Mouse (Mus musculus) ovary, postnatal 10 days (tissue): ENCODE results near the gene Lpcat1.

ENCODE experiments used
- DNase-seq: peaks from one replicate; pipeline ENCODE4 v3.0.0; 2022; ENCODE audit warnings: low spot score

The Lpcat1 gene

DNA sequence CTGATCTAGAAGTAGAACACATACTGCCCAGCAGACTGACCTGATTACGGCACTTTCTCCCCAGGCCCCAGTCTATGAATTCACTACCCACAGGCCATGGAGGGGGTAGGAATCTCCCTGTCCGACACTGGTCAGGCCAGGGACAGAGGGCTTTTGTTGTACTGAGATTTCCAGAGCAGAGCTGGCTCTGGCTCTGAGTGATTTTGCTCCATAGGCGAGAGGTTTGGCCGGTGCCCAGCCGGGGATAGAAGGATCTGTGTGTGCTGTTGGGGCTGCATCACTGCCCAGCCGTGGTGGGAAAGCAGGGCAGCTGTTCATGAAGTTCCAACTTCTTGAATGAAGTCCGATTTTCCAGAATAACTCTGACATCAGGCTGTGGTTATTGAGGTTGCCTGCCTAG is 20.1 kb upstream of the Lpcat1 start:
- DNase-seq, result no peak

DNA sequence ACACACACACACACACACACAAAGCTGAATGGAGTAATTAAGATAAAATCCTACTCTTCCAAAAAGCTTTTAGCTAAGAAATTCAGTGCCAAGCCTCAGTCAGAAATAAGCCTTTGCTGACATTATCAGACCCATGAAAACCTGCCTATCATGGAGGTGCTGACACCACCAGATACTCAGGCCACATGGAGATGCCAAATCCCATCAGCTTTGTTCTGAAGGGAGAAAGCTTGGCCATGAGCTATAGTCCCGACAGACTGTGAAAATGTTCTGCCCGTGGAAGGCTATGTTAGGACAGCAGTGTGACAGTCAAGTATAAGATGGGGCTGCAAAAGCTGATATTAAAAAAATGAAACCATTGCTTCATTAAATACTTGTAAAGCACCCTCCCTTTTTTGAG is 19.5 kb upstream of the Lpcat1 start:
- no peak for DNase-seq

DNA sequence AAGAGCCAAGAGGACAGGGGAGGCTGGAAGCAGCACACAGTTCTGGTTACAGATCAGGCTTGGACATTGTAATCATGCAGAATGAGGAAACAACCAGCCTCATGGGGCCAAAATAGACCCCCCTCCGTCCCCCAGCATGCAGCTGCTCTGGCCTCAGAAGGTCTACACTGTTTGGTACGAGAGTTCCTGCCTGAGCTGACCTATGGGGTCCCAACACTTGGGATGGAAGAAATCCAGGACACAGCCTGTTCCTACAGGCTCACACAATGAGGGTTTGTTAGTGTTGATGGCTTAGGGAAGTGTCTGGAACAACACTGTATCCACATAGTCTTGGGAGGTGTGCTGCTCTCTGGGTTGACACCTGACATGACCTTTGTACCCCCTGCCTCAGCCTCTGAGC is 18.8 kb upstream of the Lpcat1 start:
- no peak for DNase-seq

DNA sequence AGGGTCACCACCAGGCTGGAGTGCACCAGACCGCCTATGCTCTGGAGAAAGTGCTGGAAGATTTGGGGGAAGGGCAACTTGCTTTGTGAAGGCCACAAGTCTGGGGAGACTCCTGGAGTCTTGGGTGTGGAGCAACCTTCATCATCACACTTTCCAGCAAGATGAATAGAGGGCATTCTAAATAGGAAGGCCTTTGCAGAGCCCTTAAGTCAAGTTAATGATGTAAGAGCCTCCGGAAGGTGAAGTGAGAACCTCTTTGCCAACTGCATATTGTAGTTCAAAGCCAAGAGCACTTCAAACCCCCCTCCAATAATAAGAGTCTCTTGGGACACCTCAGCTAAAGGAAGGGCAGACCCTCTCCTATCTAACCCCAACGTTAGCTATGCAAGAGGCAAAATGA is 18.3 kb upstream of the Lpcat1 start:
- DNase-seq, result no peak

DNA sequence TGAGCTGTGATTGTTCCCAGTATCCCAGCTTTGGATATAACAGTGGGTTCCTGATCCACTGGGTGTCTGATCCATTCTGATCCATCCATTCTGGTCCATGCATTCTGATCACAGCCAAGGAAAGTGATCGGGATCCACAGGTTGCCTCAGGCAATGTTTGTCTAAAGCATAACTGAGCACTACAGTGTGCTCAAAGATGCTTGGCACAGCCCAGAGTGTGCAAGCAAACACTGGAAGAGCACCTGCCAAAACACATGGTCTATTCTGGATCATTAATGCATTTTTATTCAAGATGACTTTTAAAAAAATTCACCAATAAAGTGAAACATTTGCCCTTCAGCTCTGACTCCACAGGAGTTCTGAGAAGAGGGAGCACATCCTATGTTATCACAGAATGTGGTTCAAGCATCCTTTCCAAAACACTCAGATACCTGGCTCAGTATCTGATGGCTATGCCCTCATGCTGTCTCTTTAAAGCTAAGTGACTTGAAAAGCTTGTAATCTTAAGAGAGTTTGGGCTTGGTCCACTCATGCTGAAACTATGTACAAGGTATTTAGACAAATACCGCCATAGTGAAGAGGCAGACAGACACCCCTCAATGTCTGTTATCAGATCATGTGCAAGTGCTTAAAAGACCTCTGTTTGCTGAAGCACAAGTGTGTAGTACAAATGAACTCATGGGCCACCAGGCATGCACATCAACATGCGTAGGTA is 13.3 kb upstream of the Lpcat1 start:
- no peak for DNase-seq

DNA sequence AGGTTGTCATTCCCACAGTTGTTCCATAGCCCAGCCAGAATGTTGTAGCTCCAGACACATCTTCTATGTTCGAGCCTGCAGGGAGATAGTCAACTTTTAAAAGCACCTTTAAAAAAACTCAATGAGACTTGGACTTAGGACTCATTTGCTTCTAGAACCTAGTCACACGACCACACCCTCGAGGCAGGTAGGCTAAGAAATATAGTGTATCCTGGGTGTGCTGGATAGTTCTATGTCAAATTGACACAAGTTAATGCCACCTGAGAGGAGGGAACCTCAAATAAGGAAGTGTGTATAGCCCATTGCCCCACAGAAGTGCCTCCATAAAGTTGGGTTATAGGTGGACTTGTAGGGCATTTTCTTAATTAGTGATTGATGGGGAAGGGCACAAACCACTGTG is 11.7 kb upstream of the Lpcat1 start:
- DNase-seq, result no peak

DNA sequence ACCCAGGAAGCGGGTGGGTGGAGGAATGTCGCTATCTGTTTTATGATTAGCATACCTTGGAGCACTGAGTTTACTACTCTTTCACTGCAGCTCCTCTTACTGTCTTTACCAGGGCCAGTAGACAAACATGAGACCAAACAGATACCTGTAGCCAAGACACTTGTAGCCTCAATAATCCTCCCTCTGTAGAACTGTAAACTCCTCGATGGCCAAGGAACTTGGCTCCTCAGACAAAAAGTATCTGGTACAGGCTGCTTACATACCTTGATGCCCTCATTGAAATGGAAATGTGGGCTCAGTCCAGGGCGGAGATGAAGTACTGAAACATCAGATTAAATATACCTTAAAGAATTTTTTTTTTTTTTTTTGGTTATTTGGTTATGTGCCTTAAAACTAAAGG is 9.7 kb upstream of the Lpcat1 start:
- DNase-seq, result no peak

DNA sequence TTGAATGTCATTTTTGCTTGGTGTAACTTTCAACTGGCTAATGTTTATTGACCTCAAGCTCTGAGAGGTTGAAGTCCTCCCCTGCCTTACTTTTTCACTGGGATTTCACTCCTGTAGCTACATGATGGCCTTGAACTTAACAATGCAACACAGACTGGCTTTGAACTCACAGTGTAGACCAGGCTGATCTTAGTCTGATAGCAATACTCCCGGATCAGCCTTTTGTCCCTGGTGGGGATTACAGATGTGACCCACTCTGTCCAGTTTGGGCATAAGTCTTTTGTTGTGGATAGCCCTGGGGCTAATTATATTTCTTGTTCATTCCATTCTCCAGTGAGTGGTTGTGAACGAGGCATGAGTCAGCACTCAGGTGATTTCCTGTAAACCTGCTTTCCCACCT is 9.3 kb upstream of the Lpcat1 start:
- DNase-seq, result no peak

DNA sequence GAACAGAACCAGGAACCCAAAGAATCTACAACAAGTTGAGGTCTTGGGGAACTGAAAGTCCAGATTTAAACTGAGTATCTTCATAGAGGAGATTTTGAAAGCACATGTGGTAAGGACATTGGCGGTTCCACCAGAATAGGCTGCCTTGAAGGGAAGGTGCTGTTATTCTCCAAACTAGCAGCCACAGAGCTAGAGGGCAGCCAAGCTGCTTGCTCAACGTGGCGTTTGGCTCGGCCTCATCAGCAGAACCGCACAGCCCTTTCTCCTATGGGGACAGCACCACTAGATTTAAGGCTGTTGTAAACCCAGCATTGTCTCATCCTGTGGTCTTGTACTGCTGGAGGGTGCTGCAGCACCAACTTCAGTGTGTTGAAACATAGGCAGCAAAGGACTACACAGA is 8.3 kb upstream of the Lpcat1 start:
- no peak for DNase-seq

DNA sequence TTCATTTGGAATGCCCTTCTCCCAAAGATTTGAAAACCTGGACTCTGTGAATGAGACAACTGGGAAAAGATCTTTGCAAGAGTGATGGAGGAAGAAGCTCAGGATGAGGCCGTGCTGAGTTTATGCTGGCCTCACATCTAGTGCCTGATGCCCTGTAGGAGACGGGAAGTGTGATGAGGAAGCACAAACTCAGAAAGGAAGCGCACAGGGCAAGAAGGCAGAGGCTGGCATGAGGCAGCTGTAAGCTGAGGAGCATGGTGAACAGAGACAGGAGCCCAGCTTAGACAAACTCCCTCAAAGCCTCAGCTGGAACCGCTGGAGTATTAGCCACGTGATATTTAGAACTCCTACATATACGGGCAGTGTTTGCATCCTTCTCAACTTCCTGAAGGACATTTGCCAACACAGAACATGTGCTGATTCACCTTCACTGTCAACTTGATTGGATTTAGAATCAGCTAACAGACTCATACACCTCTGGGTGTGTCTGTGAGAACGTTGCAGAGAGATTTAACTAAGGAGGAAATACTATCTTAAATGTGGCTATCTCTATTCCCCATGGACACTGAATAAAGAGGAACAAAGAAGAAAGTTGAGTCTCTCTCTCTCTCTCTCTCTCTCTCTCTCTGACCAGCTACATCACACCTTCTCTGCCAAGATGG is 7.7 kb upstream of the Lpcat1 start:
- DNase-seq, result no peak

DNA sequence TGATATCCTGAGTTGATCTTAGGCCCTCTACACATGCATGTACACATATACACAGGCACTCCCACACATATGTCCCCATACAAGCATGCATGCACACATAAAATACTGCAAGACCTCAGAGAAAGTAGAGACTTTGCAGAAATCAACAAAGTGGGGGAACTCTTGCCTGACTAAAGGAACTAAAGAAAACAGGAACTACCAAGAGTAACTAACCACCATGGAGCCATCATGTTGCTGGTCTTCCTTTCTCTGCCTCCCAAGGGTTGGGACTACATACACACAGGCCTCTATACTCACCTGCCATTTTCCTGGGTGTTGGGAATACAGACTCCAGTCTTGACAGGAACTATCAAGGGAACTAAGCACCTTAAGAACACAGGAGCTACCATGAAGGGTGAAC is 5.4 kb upstream of the Lpcat1 start:
- no peak for DNase-seq

DNA sequence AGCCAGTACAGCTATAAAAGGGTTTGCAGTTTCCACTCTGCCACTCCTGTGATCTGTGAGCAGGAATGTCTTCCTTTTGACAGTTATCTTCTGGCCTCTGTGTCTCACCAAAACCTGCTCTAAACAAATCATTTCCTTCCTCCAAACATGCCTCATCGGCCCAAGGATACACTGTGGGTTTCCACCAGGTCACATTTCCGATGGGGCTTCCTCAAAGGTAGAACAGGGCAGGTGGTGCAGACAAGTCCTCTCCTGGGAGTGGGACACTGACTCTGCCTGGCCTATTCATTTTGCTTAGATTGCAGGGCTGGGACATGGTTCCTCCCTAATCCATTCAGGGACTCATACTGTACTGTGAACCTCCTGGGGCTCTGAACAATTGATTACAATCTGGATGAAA is 1.8 kb upstream of the Lpcat1 start:
- no peak for DNase-seq

DNA sequence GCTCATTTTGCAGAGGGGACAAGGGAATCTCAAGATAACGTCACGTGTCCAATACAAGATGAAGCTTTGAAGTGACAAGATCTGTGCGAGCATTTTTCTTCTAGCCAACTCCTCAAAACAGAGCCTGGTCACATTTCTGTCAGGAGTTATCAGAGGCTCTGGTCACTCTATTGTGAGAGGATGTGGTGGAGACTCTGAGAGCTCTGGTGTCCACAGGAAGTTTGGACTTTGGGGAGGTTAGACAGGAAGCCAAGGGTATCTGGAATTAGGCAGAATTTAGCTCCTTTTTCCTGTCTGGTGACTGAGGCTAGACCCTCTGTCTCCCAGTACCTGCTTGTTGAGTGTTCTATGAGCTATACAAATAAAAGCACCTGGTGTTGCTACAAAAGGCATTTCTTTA is 586 bp upstream of the Lpcat1 start:
- no peak for DNase-seq

DNA sequence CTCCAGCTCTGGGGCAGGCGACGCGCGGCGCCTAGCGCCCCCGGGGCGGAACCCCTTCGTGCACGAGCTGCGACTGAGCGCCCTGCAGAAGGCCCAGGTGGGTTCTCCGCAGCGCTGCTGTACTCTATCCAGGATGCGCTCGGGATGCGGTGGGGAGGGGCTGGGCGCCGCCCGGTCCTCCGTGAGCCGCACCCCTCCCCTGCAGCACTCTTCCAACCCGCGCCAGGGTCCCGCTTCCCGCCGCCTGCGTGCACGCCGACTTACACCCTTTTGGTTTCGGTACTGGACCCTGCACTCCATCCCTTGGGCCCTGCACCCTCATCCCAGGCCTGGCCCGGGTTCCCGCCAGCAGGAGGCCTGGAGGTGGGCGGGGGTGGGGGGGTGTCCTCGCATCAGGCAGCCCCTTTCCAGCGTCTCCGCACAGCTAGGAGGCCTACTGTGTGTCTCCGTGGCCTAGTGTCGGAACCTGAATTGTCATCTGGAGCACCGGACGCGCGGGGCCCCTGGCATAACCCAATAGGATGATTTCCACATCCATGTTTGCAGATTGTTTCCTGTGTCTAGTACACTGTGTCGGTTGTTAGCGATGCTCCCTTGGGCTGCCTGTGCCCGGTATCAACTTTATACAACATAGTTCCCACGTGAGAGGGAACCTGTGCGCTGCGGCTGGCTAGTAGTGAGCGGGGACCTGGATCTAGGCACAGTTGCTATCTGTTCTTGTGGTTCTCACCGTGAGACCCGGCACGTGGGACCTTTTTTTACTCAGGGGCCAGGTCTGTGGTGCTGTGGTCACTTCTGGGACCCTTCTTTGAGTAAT is 632 bp downstream of the Lpcat1 start:
- DNase-seq, result peak; percentile 7

DNA sequence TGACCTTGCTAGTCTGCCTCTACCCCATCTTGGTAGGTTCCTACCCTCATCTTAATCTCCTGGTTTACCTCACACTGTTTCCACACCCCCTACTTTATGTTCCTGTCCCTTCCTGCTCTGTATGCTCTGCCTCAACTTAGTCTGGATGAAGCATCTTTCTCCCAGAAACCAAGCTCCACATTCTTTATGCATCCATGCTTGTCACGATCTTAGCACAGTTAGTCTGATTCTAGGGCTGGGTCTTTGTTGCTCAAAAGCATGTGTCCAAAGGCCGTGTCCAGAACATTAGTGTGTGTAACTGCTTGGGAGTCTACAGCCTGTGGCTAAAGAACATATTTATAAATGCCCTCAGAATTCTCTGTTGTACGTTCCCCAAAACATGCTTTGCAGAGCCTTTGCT is 1.8 kb downstream of the Lpcat1 start:
- DNase-seq, result no peak

DNA sequence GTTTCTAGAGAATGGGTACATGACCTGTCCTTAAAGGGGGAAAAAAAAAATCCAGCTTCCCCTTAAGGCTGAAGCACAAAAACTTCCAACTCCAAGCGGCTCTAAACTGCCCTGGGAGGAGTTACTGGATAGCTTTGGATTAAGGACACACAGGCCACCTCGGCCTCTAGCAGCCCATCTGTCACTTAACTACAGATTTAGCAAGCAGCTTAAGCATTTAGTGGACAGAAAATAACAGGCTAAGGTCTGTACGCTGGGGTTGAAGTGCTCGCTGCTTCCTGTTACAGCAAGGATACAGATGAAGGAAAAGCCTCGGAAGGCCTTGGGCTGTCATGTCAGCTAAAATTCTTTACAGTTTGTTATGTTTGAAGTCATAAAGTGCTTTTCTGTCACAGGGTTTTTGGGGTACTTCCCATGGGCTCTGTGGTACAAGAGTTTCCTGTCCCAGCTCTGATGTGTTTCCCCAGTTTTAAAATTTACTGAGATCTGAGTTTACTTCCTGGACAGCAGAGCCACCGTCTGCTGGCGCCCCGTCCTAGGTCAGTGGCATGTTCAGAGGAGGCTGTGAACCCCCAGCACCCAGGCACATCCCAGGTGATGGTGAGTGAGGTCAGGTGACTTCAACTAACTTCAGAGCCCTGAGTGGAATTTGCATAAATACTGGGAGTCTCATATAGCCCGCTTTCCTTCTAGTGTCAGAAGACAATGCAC is 2.4 kb downstream of the Lpcat1 start:
- DNase-seq, result no peak

DNA sequence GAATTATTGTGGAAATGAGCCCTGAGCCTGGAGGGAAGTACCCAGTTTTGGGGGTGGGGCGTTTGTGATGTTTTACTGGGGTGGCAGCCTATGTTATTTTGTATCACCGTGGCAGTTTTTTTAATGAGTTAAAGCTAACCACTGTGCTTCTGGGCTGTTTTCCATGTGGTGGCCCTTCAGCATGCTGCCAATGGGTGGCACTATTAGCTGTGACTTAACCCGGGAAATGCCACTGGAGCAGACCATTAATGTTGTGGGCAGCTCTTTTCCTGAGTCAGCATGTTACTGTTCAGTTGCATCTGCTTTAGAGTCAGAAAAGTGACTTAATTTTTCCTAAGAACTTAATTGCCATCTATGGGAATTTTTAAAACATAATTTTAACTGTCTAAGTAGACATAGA is 5.5 kb downstream of the Lpcat1 start:
- no peak for DNase-seq

DNA sequence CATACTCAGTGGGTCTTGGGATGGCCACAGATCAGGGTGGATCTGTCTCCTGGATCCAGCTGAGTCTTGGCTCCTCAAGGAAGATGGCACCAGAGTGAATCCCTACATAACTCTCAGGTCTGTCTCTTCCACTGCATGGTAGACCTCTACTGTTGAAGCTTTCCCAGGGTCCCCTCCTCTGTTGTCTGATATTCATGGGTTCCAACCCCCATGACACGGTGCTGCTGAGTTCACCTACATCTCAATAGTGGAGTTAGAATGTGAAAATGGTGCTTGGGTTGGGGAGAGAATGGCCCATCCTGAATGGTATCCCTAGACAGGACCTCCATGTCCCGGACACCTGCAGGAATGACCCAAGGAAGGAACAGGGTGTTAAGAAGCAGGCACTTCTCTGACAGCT is 6.7 kb downstream of the Lpcat1 start:
- DNase-seq, result no peak

DNA sequence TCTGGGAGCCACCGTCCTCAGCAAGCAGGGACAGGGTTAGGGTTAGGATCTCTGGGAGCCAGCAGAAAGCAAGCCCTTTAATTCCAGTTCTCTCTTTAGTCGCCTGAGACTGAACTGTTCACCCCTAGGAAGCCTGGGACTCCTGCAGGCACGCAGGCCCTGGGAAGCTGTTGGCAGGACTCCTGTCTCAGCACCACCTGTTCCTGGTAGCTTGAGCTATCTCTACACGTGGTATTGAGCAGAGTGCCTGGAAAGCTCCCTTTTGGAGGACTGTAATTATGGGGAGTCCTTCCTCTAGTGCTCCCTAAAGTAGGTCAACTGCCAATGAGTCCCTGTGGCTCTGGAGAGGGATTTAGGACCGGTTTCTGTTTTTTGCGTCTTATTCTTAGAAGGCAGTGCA is 7.2 kb downstream of the Lpcat1 start:
- DNase-seq, result no peak

DNA sequence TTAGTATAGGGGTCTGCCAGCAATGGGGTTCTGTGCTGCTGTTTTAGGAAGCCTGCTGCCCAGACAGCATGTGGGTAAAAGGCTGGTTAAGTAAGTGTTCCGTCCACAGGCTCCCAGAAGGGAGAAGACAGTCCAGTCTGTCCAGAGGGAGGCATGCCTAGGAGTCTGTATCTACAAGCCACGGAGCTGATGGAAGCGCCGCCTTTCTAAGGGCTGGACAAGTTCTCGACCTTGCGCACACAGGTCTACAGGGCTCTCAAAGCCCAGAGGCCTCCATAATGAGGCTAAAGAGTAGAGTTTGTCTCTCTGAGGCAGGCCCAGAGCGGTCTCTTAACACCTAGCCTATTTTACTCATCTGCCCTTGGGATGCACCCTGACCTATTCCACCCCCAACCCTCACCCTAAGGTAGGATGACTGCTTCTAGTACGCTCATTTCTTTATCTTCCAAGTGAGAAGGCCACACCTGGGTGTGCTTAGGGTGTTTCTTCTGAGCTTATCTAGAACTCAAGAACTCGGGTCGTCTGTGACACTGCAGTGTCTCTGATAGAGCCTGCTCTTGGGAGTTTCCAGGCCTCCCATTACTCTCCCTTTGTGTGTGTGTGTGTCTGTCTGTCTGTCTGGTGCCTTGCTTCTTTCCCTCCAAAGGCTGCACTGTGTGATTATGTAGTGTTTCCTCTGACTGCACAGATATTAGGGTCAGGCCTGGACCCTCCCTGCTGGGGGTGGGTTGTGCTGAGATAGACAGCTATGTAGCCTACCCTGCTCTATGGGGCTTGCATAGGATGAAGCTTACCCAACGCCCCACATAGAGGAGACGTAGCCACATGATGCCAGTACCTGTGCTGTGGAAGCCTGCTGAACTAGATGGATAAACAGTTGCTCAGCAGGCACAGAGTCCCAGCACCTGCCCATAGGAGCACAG is 8.3 kb downstream of the Lpcat1 start:
- DNase-seq, result no peak

DNA sequence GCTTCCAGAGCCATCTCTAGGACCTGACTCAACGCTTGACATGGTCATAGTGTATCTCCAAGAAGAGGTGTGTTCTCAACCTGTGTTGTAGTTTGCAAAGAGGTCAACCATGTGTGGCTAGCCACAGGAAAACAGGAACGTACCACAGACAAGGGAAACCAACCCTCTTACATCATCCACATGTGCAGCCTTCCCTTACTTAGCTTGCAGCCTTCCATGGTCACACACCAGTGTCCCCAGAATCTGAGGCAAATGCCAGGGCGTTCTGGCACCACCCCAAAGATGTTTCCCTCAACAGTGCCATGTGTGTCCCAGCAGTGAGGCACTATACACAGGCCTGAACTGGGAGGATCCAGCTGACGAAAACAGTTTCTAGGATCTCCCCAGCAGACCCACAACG is 9.3 kb downstream of the Lpcat1 start:
- DNase-seq, result no peak

DNA sequence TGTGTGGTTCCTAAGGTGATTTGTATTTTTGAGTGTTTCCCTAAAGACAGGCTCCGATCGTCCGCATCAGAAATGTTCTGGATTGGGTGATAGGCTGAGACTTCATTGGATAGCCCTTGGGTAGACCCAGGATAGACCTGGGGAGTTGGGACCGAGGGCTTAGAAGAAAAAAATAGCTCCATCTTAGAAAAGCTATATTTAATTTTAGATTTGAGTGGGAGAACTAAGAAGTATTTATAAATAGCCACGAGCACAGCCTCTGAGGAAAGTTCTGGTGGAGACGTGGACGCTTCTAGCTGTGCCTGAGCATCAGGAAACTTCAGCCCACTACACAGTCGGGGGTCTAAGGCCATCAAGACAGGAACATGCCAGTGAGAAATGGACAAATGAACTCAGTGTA is 9.8 kb downstream of the Lpcat1 start:
- DNase-seq, result no peak
